Mouse (Mus musculus) midbrain, embryonic 11.5 days (tissue): ENCODE results near the gene Celf2. TPM values are rescaled to one million over a fixed set of nuclear protein-coding genes. Genes with fewer than 3 reads are reported as not detected.

Experiments
- ATAC-seq: fragments of 200-750 bp; cut with Nextera tagmentation; 2 replicates; pipeline ENCODE4 v1.8.0; 2017; ENCODE audit warnings: moderate TSS enrichment, moderate library complexity; ENCODE audit not compliant: low FRiP score
- DNase-seq: peaks from one replicate; pipeline ENCODE4 v3.0.0; 2015; ENCODE audit warnings: low spot score; ENCODE audit errors: missing footprints
- H3K27ac ChIP-seq: fragments of 300-500 bp; sonication (generic); 2 replicates; pipeline ENCODE4 v1.5.1; 2014; ENCODE audit warnings: low read depth, low read length
- H3K27me3 ChIP-seq: fragments of 300-500 bp; sonication (generic); 2 replicates; pipeline ENCODE4 v1.6.1; 2014; ENCODE audit warnings: mild to moderate bottlenecking, low read length, moderate library complexity, mixed read lengths; ENCODE audit not compliant: control insufficient read depth, insufficient read depth
- H3K36me3 ChIP-seq: fragments of 300-500 bp; sonication (generic); 2 replicates; pipeline ENCODE4 v1.6.1; 2014; ENCODE audit warnings: mild to moderate bottlenecking, low read length, moderate library complexity, mixed read lengths; ENCODE audit not compliant: control insufficient read depth, insufficient read depth
- H3K4me1 ChIP-seq: fragments of 300-500 bp; sonication (generic); 2 replicates; pipeline ENCODE4 v1.6.1; 2014; ENCODE audit warnings: low read length; ENCODE audit not compliant: control insufficient read depth, insufficient read depth
- H3K4me2 ChIP-seq: fragments of 300-500 bp; sonication (generic); 2 replicates; pipeline ENCODE4 v1.6.1; 2014; ENCODE audit warnings: mild to moderate bottlenecking, moderate library complexity
- H3K4me3 ChIP-seq: fragments of 300-500 bp; sonication (generic); 2 replicates; pipeline ENCODE4 v1.5.1; 2014; ENCODE audit warnings: low read depth, low read length
- H3K9ac ChIP-seq: fragments of 300-500 bp; sonication (generic); 2 replicates; pipeline ENCODE4 v1.6.1; 2014; ENCODE audit warnings: low read length
- H3K9me3 ChIP-seq: fragments of 300-500 bp; sonication (generic); 2 replicates; pipeline ENCODE4 v1.6.1; 2016; ENCODE audit warnings: low read length; ENCODE audit not compliant: control insufficient read depth
- WGBS: fragments of 180-500 bp; shearing (Covaris S2); extraction: QIAGEN DNeasy Blood & Tissue Kit; methylation state at CpG from one replicate; pipeline ENCODE4 v1.1.7; 2014; 5-methylcytosine and 5-hydroxymethylcytosine counted together
- polyA plus RNA-seq: library from polyadenylated mRNA; unstranded; fragments of >200 nt; fragmentation: Nextera tagmentation; extraction: Ambion mirVana; gene quantifications from 2 replicates; pipeline ENCODE4 v1.2.1, GENCODE M21; 2014

Celf2 gene
- polyA plus RNA-seq, 1 experiment from 2014 or later = 92.7 TPM

DNA sequence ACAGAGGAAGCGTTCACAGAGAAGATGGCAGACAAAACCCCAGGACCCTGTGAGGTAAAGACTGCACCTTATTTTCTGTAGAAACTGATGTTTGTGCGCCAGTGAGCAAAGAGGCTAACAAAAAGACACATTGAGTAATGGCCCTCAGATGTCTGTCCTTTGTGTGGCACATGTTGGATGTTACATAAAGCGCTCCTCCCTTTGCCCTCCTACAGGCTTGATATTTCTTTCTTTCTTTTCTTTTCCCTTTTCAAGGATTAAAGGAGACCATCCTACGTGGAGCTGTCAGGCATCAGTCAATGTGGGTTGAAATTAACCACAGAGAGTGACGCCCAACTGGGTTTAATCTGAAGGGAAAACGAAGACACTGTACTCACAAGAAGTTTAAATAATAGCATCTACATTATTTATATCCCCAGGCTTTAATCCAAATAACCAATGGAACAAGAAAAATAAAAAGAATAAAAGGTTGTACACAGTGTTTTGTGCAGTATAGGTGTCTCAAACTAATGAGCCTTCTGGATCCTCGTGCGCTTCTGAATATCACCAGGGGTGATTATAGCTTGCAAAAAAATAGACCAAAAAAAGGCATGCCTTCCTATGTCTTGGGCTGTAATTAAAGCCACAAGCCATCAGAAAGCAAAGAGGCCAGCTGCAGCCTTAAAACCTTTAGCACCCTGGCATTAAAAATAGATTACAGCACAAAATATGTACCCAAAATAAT lies 21.3 kb upstream of the Celf2 start:
- Histone ChIP-seq H3K4me2 (no peak overlapping the region), H3K4me3 (no peak overlapping the region)
- ATAC-seq = peak; percentile 36; the same call in 1 of the 2 replicates

GRCm38 (mm10) chr2:7529637-7530036 lies 20.3 kb upstream of the Celf2 start:
- H3K4me1 ChIP-seq = peaks cover 13% of the 10 kb centered on the region
- H3K27ac ChIP-seq = 0 out of 2 replicates have a peak overlapping the region, but pooled peaks have one; percentile 7
- no peak overlapping the region for H3K9ac ChIP-seq
- H3K4me2 ChIP-seq = no peak overlapping the region
- no peak overlapping the region for H3K4me3 ChIP-seq
- no peaks in the 10 kb centered on the region for H3K9me3 ChIP-seq
- ATAC-seq (no peak), DNase-seq (no peak)
- H3K36me3 ChIP-seq = no peaks in the 10 kb centered on the region
- 62% methylated on average over 5 of the region's 5 CpGs for WGBS
- no peaks in the 10 kb centered on the region for H3K27me3 ChIP-seq

More for the DNA sequence above, 21.3 kb upstream of the Celf2 start:
- peaks cover 13% of the 10 kb centered on the region for H3K4me1 ChIP-seq
- DNase-seq = no peak
- peak overlapping the region; percentile 2; the same call in 1 of the 2 replicates for H3K27ac ChIP-seq
- no peaks in the 10 kb centered on the region for H3K9me3 ChIP-seq
- H3K36me3 ChIP-seq = no peaks in the 10 kb centered on the region
- H3K27me3 ChIP-seq = no peaks in the 10 kb centered on the region
- 31% methylated on average over 8 of the region's 8 CpGs for WGBS
- no peak overlapping the region for H3K9ac ChIP-seq

- H3K27ac ChIP-seq = no peak overlapping the region
- WGBS = 65% methylated on average over 6 of the region's 6 CpGs
- H3K27me3 ChIP-seq = no peaks in the 10 kb centered on the region
- H3K4me3 ChIP-seq = no peak overlapping the region
- peaks cover 13% of the 10 kb centered on the region for H3K4me1 ChIP-seq
- ATAC-seq (no peak), DNase-seq (peak; percentile 88)
- H3K9me3 ChIP-seq = no peaks in the 10 kb centered on the region
- H3K36me3 ChIP-seq = no peaks in the 10 kb centered on the region
- H3K4me2 ChIP-seq = no peak overlapping the region
- H3K9ac ChIP-seq = no peak overlapping the region
Observed at GRCm38 (mm10) chr2:7526696-7527095, 17.3 kb upstream of the Celf2 start.

- H3K27me3 ChIP-seq = no peaks in the 10 kb centered on the region
- ATAC-seq = no peak
- no peaks in the 10 kb centered on the region for H3K9me3 ChIP-seq
- WGBS = 84% methylated on average over 1 of the region's 1 CpGs
- no peak overlapping the region for H3K27ac ChIP-seq
- no peak for DNase-seq
- H3K4me3 ChIP-seq = no peak overlapping the region
- no peaks in the 10 kb centered on the region for H3K4me1 ChIP-seq
- H3K9ac ChIP-seq = no peak overlapping the region
- no peak overlapping the region for H3K4me2 ChIP-seq
- H3K36me3 ChIP-seq = no peaks in the 10 kb centered on the region
Observed at GRCm38 (mm10) chr2:7519473-7519872, 10.1 kb upstream of the Celf2 start.

GRCm38 (mm10) chr2:7493420-7493819 lies 15.9 kb downstream of the Celf2 start:
- no peak overlapping the region for H3K9ac ChIP-seq
- H3K27ac ChIP-seq = no peak overlapping the region
- H3K4me1 ChIP-seq = no peaks in the 10 kb centered on the region
- H3K4me2 ChIP-seq = no peak overlapping the region
- H3K27me3 ChIP-seq = no peaks in the 10 kb centered on the region
- ATAC-seq = no peak
- H3K4me3 ChIP-seq = no peak overlapping the region
- no peaks in the 10 kb centered on the region for H3K9me3 ChIP-seq
- no peaks in the 10 kb centered on the region for H3K36me3 ChIP-seq
- DNase-seq = no peak

GRCm38 (mm10) chr2:7484974-7485373 lies 24.4 kb downstream of the Celf2 start:
- H3K27me3 ChIP-seq = no peaks in the 10 kb centered on the region
- no peaks in the 10 kb centered on the region for H3K9me3 ChIP-seq
- DNase-seq (no peak), ATAC-seq (no peak)
- no peak overlapping the region for H3K4me2 ChIP-seq
- no peaks in the 10 kb centered on the region for H3K36me3 ChIP-seq
- 77% methylated on average over 2 of the region's 2 CpGs for WGBS
- H3K9ac ChIP-seq = no peak overlapping the region
- H3K27ac ChIP-seq = no peak overlapping the region
- no peak overlapping the region for H3K4me3 ChIP-seq
- no peaks in the 10 kb centered on the region for H3K4me1 ChIP-seq

- Histone ChIP-seq H3K4me2 (no peak overlapping the region), H3K27me3 (no peaks in the 10 kb centered on the region), H3K4me1 (no peaks in the 10 kb centered on the region), H3K27ac (no peak overlapping the region), H3K9ac (no peak overlapping the region), H3K9me3 (no peaks in the 10 kb centered on the region), H3K4me3 (no peak overlapping the region), H3K36me3 (no peaks in the 10 kb centered on the region)
- no peak for ATAC-seq
- 78% methylated on average over 4 of the region's 4 CpGs for WGBS
- no peak for DNase-seq
Observed at GRCm38 (mm10) chr2:7482062-7482461, 27.3 kb downstream of the Celf2 start.

DNA sequence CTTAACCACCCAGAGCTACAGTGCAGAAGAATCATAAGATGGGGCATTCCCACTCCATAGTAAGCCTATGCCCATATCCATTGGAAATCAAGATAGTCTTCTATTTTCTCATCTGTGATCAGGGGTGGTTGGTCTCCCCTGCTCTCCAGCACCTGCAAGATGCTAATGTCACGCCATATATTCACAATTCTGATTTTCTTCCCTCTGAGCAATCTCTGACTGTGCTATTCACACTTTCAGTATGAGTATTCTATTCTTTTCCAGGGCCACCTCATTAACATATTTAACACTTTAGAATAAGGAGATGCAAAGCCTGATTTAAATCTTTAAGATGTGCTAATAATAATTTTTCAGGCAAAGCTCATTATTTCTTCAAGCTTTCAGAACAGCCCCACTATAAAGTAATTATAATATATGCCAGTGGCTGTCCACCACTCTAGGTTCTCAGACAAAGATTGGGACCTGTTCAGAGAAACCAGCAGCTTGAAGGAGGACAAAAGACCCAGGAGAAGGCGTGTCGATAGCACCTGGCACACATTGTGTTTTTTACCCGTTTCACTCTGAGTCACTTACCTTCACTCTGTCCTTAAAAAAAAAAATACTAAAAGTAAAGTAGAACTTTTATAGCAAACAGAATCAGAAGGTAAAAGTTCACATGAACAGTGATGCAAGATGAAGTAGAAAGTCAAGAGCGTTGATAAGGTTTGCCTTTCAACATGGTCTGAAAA lies 48.9 kb downstream of the Celf2 start:
- Histone ChIP-seq H3K27ac (no peak overlapping the region), H3K9me3 (no peaks in the 10 kb centered on the region), H3K4me3 (no peak overlapping the region), H3K9ac (no peak overlapping the region), H3K27me3 (no peaks in the 10 kb centered on the region), H3K4me2 (no peak overlapping the region), H3K36me3 (no peaks in the 10 kb centered on the region), H3K4me1 (no peaks in the 10 kb centered on the region)
- DNase-seq (no peak), ATAC-seq (no peak)
- 74% methylated on average over 5 of the region's 5 CpGs for WGBS

- no peak overlapping the region for H3K4me2 ChIP-seq
- no peaks in the 10 kb centered on the region for H3K36me3 ChIP-seq
- 93% methylated on average over 8 of the region's 8 CpGs for whole genome bisulfite sequencing
- no peak overlapping the region for H3K4me3 ChIP-seq
- H3K27me3 ChIP-seq = no peaks in the 10 kb centered on the region
- H3K9ac ChIP-seq = no peak overlapping the region
- no peaks in the 10 kb centered on the region for H3K4me1 ChIP-seq
- ATAC-seq (no peak), DNase-seq (no peak)
- H3K9me3 ChIP-seq = no peaks in the 10 kb centered on the region
- no peak overlapping the region for H3K27ac ChIP-seq
Observed at GRCm38 (mm10) chr2:7438721-7439282, 70.6 kb downstream of the Celf2 start.
